In the genomic region with DNA sequence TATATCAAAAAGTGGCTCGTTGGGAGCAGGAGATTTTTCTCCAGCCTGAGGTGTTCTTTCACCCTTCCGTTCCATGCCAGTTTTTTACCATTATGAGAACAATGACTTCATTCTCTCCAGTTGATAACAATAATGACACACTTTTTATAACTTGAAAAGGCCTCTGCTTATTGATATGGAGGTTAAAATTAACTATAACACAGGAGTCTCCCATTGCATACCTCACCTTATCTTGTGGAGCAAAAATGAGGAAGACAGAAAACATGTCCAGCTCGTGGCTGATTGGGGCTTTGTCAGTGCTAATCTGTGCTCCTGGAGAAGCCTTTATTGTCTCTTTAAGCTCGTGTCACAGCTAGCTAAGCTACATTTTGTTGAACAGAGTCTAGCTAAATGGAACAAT, we compare ENCODE assay signal across 28 mouse cellular contexts.
DNase-seq lines count a peak whose midpoint lies in the region; ATAC-seq lines count a peak whose summit lies in the region.
"Had no signal": no experiment of that assay in that cellular context is flagged by ENCODE, and none has a peak within 500 bp of the region (broad histone marks: within the 10 kb centered on the region; RNA-seq: fewer than 3 reads in every experiment).

No protein-coding gene starts in this region.

- no peak for ATAC-seq in heart, embryonic 11.5 days (replicated peaks; ENCODE audit: insufficient number of reproducible peaks, low FRiP score, low TSS enrichment)
- ATAC-seq in heart, embryonic 16.5 days (replicated peaks; ENCODE audit: extremely low read depth, insufficient read depth, low FRiP score) = peak; percentile 61; the same call in 1 of the 2 replicates
- ATAC-seq in midbrain, embryonic 14.5 days (ENCODE audit: low FRiP score, low TSS enrichment) = no peak
- ATAC-seq: forebrain, postnatal 0 days had no signal

- no peak overlapping the region for H3K9ac ChIP-seq in heart, embryonic 11.5 days (ENCODE audit: low read depth, low read length)
- H3K9ac ChIP-seq in heart, embryonic 16.5 days (ENCODE audit: low read length) = no peak overlapping the region
- H3K9ac ChIP-seq in midbrain, embryonic 14.5 days (replicated peaks; ENCODE audit: low read length) = no peak overlapping the region
- H3K9ac ChIP-seq: embryonic facial prominence, embryonic 15.5 days; forebrain, embryonic 12.5 days; forebrain, postnatal 0 days; hindbrain, embryonic 14.5 days; limb, embryonic 12.5 days; liver, embryonic 15.5 days; lung, embryonic 15.5 days; midbrain, embryonic 12.5 days; stomach, embryonic 15.5 days had no signal

- H3K4me3 ChIP-seq in heart, embryonic 11.5 days (ENCODE audit: low read depth, low read length) = no peak overlapping the region
- H3K4me3 ChIP-seq in heart, embryonic 16.5 days (ENCODE audit: low read length) = no peak overlapping the region
- H3K4me3 ChIP-seq in midbrain, embryonic 14.5 days (replicated peaks; ENCODE audit: low read depth, low read length) = no peak overlapping the region
- no peak overlapping the region for H3K4me3 ChIP-seq in midbrain, embryonic 10.5 days
- H3K4me3 ChIP-seq: embryonic facial prominence, embryonic 10.5 days; embryonic facial prominence, embryonic 15.5 days; forebrain, embryonic 12.5 days; layer of hippocampus, adult 2 months; left cerebral cortex, adult 2 months; limb, embryonic 12.5 days; liver, embryonic 15.5 days; lung, embryonic 15.5 days; midbrain, embryonic 12.5 days; stomach, embryonic 15.5 days had no signal

- peaks cover 26% of the 10 kb centered on the region for H3K4me1 ChIP-seq in heart, embryonic 11.5 days (ENCODE audit: control insufficient read depth, insufficient read depth, low read length)
- peaks cover 26% of the 10 kb centered on the region for H3K4me1 ChIP-seq in heart, embryonic 16.5 days (ENCODE audit: control insufficient read depth, insufficient read depth, low read length)
- peaks cover 7% of the 10 kb centered on the region for H3K4me1 ChIP-seq in midbrain, embryonic 14.5 days (ENCODE audit: control insufficient read depth, insufficient read depth, low read length)
- 0 out of 2 replicates have a peak, but pooled peaks cover 7% of the 10 kb centered on the region for H3K4me1 ChIP-seq in midbrain, embryonic 10.5 days
- H3K4me1 ChIP-seq: embryonic facial prominence, embryonic 10.5 days; embryonic facial prominence, embryonic 15.5 days; limb, embryonic 12.5 days; liver, embryonic 15.5 days; stomach, embryonic 15.5 days had no signal

- no peak overlapping the region for H3K4me2 ChIP-seq in heart, embryonic 11.5 days
- H3K4me2 ChIP-seq in heart, embryonic 16.5 days (ENCODE audit: low read depth, low read length) = no peak overlapping the region; the same call in 1 of the 2 replicates
- H3K4me2 ChIP-seq in midbrain, embryonic 14.5 days (ENCODE audit: low read length) = no peak overlapping the region
- H3K4me2 ChIP-seq: embryonic facial prominence, embryonic 15.5 days; forebrain, embryonic 12.5 days; hindbrain, embryonic 14.5 days; limb, embryonic 12.5 days; liver, embryonic 15.5 days; lung, embryonic 15.5 days; midbrain, embryonic 12.5 days; stomach, embryonic 15.5 days had no signal

- no peaks in the 10 kb centered on the region for H3K27me3 ChIP-seq in heart, embryonic 11.5 days (ENCODE audit: control insufficient read depth, insufficient read depth, low read length)
- no peaks in the 10 kb centered on the region for H3K27me3 ChIP-seq in heart, embryonic 16.5 days (ENCODE audit: control insufficient read depth, insufficient read depth, low read length)
- H3K27me3 ChIP-seq in midbrain, embryonic 14.5 days (ENCODE audit: control insufficient read depth, insufficient read depth, low read length) = no peaks in the 10 kb centered on the region
- H3K27me3 ChIP-seq in midbrain, embryonic 10.5 days (ENCODE audit: low read depth, poor library complexity, severe bottlenecking) = no peaks in the 10 kb centered on the region
- H3K27me3 ChIP-seq: embryonic facial prominence, embryonic 15.5 days; forebrain, embryonic 12.5 days; limb, embryonic 12.5 days; liver, embryonic 15.5 days; lung, embryonic 15.5 days; midbrain, embryonic 12.5 days; stomach, embryonic 15.5 days had no signal

- peak overlapping the region; percentile 36; the same call in 1 of the 2 replicates for H3K27ac ChIP-seq in heart, embryonic 11.5 days (ENCODE audit: low read depth, low read length)
- peak overlapping the region; percentile 71 for H3K27ac ChIP-seq in heart, embryonic 16.5 days (ENCODE audit: low read length)
- H3K27ac ChIP-seq in midbrain, embryonic 14.5 days (replicated peaks; ENCODE audit: low read depth, low read length) = 0 out of 2 replicates have a peak overlapping the region, but pooled peaks have one; percentile 32
- no peak overlapping the region for H3K27ac ChIP-seq in midbrain, embryonic 10.5 days (replicated peaks)
- H3K27ac ChIP-seq: embryonic facial prominence, embryonic 10.5 days; embryonic facial prominence, embryonic 15.5 days; forebrain, embryonic 12.5 days; hindbrain, embryonic 14.5 days; layer of hippocampus, adult 2 months; left cerebral cortex, adult 2 months; limb, embryonic 12.5 days; liver, embryonic 15.5 days; lung, embryonic 15.5 days; midbrain, embryonic 12.5 days; stomach, embryonic 15.5 days had no signal

- H3K36me3 ChIP-seq in heart, embryonic 11.5 days (ENCODE audit: control insufficient read depth, insufficient read depth, low read length) = no peaks in the 10 kb centered on the region
- H3K36me3 ChIP-seq in heart, embryonic 16.5 days (ENCODE audit: control insufficient read depth, insufficient read depth) = no peaks in the 10 kb centered on the region
- H3K36me3 ChIP-seq in midbrain, embryonic 14.5 days (ENCODE audit: control insufficient read depth, insufficient read depth, low read length) = no peaks in the 10 kb centered on the region
- H3K36me3 ChIP-seq in midbrain, embryonic 10.5 days = no peaks in the 10 kb centered on the region
- H3K36me3 ChIP-seq: embryonic facial prominence, embryonic 10.5 days; embryonic facial prominence, embryonic 15.5 days; forebrain, embryonic 12.5 days; G1E; limb, embryonic 12.5 days; liver, embryonic 15.5 days; lung, embryonic 15.5 days; midbrain, embryonic 12.5 days; stomach, embryonic 15.5 days had no signal

- H3K9me3 ChIP-seq in heart, embryonic 11.5 days (replicated peaks; ENCODE audit: control insufficient read depth, low read length) = no peaks in the 10 kb centered on the region
- H3K9me3 ChIP-seq in heart, embryonic 16.5 days (replicated peaks; ENCODE audit: control insufficient read depth, low read length) = no peaks in the 10 kb centered on the region
- H3K9me3 ChIP-seq in midbrain, embryonic 14.5 days (ENCODE audit: control insufficient read depth, low read length) = no peaks in the 10 kb centered on the region
- no peaks in the 10 kb centered on the region for H3K9me3 ChIP-seq in midbrain, embryonic 10.5 days (replicated peaks)
- H3K9me3 ChIP-seq: embryonic facial prominence, embryonic 10.5 days; embryonic facial prominence, embryonic 15.5 days; forebrain, embryonic 12.5 days; limb, embryonic 12.5 days; liver, embryonic 15.5 days; lung, embryonic 15.5 days; midbrain, embryonic 12.5 days; stomach, embryonic 15.5 days had no signal

- WGBS in heart, embryonic 11.5 days (ENCODE audit: insufficient replicate concordance) = 23% methylated on average over 4 of the region's 4 CpGs
- WGBS in heart, embryonic 16.5 days = 21% methylated on average over 4 of the region's 4 CpGs
- WGBS in midbrain, embryonic 14.5 days = 19% methylated on average over 4 of the region's 4 CpGs
- WGBS in midbrain, embryonic 10.5 days = 46% methylated on average over 4 of the region's 4 CpGs

- no peak for DNase-seq in heart, adult 18-20 months
- DNase-seq in heart, postnatal 4 days = no peak
- no peak for DNase-seq in midbrain, embryonic 14.5 days
- DNase-seq in midbrain, embryonic 10.5 days (ENCODE audit: low spot score) = no peak
- no peak for DNase-seq in urinary bladder, postnatal 4 days (ENCODE audit: low spot score in 2 of 2)
- DNase-seq: adrenal gland, adult 8-10 months; cerebellum, adult 2 months; cerebellum, postnatal 25 days; forebrain, postnatal 0 days; kidney, adult 8-10 months; kidney, postnatal 36 days; retina, postnatal 1 day; right cerebral cortex, postnatal 14 days; thymus, postnatal 14 days had no signal
